Mouse (Mus musculus): ENCODE measurements around the gene Gm5868. TPM values are rescaled to one million over a fixed set of nuclear protein-coding genes. Genes with fewer than 3 reads are reported as not detected.

The Gm5868 gene
- polyA plus RNA-seq, 1 experiment from 2014 or later: 0.50 TPM

Other genes starting within 250 kb of the Gm5868 start
- gene Corin, start 83.1 kb downstream of the Gm5868 start, polyA plus RNA-seq (2015; fragmentation: Nextera tagmentation; extraction: Ambion mirVana): 0.40 and 0.48 TPM in 2 replicates
- 14.0 and 14.7 TPM in 2 replicates for gene Nfxl1, start 27.9 kb downstream of the Gm5868 start, polyA plus RNA-seq (2015; fragmentation: Nextera tagmentation; extraction: Ambion mirVana)
- gene Zar1, start 6.3 kb downstream of the Gm5868 start, polyA plus RNA-seq (2015; fragmentation: Nextera tagmentation; extraction: Ambion mirVana): 0.15 and 0.31 TPM in 2 replicates
- gene Cnga1, start 56.7 kb upstream of the Gm5868 start, polyA plus RNA-seq (2015; fragmentation: Nextera tagmentation; extraction: Ambion mirVana): 0.06 TPM in 1 of 2 replicates, not detected in the other
- gene Nipal1, start 60.2 kb upstream of the Gm5868 start, polyA plus RNA-seq (2015; fragmentation: Nextera tagmentation; extraction: Ambion mirVana): 30.5 and 31.6 TPM in 2 replicates
- 0.39 and 0.57 TPM in 2 replicates for gene Txk, start 165.2 kb upstream of the Gm5868 start, polyA plus RNA-seq (2015; fragmentation: Nextera tagmentation; extraction: Ambion mirVana)

Data from intestine, embryonic 15.5 days (tissue).